Mouse (Mus musculus) lung, adult 2 months (tissue): ENCODE measurements around the gene Fstl3. TPM values are rescaled to one million over a fixed set of nuclear protein-coding genes. Genes with fewer than 3 reads are reported as not detected.

ENCODE experiments used
- DNase-seq: peaks from one replicate; pipeline ENCODE4 v3.0.0; 2022
- H3K4me1 ChIP-seq: fragments of 200-500 bp; 2 replicates; pipeline ENCODE4 v1.6.1; 2011; ENCODE audit warnings: low read length; ENCODE audit not compliant: control insufficient read depth, insufficient read depth
- H3K4me3 ChIP-seq: fragments of 200-500 bp; replicated peaks from 2 replicates; pipeline ENCODE3; 2011; ENCODE audit warnings: low read depth, mild to moderate bottlenecking, control low read depth, low read length; ENCODE audit errors: extremely low read depth
- CTCF ChIP-seq: fragments of 200-500 bp; IDR thresholded peaks from 2 replicates; pipeline ENCODE4 v1.5.1; 2011; ENCODE audit warnings: mild to moderate bottlenecking, low read length, control low read depth; ENCODE audit not compliant: insufficient read depth
- POLR2A ChIP-seq: fragments of 200-500 bp; IDR thresholded peaks from 2 replicates; pipeline ENCODE4 v1.6.1; 2011; ENCODE audit warnings: low read depth, mild to moderate bottlenecking, control low read depth, low read length, borderline replicate concordance; ENCODE audit errors: extremely low read depth
- WGBS: fragments of 180-500 bp; shearing (Covaris S2); methylation state at CpG from one replicate; pipeline ENCODE4 v1.1.7; 2018; 5-methylcytosine and 5-hydroxymethylcytosine counted together
- polyA plus RNA-seq: library from polyadenylated mRNA; depleted of rRNA; stranded (reverse); fragments of >200 nt; gene quantifications from 2 replicates; pipeline ENCODE4 v1.2.3, GENCODE M21; 2012

The Fstl3 gene
- polyA plus RNA-seq, 1 experiment = 65.8 TPM

GRCm38 (mm10) chr10:79772320-79772719 is 4.8 kb upstream of the Fstl3 start:
- 88% methylated on average over 3 of the region's 3 CpGs for WGBS
- Histone ChIP-seq H3K4me1 (peaks cover 2% of the 10 kb centered on the region; the same call in 1 of the 2 replicates), H3K4me3 (no peak overlapping the region)
- TF ChIP-seq CTCF (no peak), POLR2A (no peak)
- no peak for DNase-seq

DNA sequence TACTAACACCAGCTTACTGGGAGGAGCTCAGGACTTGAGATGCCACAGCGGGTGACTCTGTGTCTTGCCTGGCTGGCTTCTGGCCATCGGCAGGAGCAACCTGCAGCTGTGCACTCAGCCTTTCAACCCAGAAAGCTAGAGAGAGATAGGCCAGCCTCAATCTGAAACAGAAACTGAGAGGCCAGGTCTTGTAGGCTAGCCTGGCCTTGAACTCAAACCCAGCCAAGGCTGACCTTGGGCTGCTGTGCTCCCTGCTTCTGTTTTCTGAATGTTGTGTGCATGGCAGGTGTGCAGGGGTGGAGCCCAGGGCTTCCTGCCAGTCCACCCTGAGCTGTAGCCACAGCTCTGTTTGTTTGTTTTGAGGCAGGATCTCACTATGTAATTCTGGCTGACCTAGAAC is 3.9 kb upstream of the Fstl3 start:
- DNase-seq = no peak
- Histone ChIP-seq H3K4me1 (no peaks in the 10 kb centered on the region), H3K4me3 (no peak overlapping the region)
- TF ChIP-seq CTCF (no peak), POLR2A (no peak)
- WGBS = 86% methylated on average over 2 of the region's 2 CpGs

- Histone ChIP-seq H3K4me3 (no peak overlapping the region), H3K4me1 (peaks cover under 1% of the 10 kb centered on the region; the same call in 1 of the 2 replicates)
- TF ChIP-seq POLR2A = no peak
- no peak for TF ChIP-seq CTCF
- DNase-seq = no peak
- WGBS = 58% methylated on average over 5 of the region's 5 CpGs
Observed at GRCm38 (mm10) chr10:79774486-79775279, 2.4 kb upstream of the Fstl3 start.

DNA sequence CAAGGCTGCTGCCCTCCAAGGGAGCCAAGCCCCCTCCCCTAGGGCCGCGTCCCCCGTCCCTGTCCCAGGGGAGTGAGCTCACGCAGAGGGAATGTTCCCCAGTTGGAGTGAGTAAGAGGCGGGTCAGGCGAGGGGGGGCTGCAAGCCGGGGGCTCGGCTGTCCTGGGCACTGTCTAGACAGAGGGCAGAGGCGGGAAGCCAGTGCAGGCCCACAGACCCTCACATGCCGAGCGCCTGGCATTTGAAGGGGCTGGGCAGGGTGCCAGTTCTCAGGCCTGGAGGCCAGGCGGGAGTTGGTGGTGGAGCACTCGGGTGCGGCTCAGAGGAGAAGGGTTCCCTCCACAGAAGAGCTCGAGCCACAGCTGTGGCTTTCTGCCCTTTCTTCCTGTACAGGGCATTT is 934 bp downstream of the Fstl3 start:
- H3K4me1 ChIP-seq = peaks cover 9% of the 10 kb centered on the region
- 12% methylated on average over 15 of the region's 15 CpGs for WGBS
- peak; percentile 52 for DNase-seq
- TF ChIP-seq CTCF (no peak), POLR2A (no peak)
- H3K4me3 ChIP-seq = peak overlapping the region; percentile 35

DNA sequence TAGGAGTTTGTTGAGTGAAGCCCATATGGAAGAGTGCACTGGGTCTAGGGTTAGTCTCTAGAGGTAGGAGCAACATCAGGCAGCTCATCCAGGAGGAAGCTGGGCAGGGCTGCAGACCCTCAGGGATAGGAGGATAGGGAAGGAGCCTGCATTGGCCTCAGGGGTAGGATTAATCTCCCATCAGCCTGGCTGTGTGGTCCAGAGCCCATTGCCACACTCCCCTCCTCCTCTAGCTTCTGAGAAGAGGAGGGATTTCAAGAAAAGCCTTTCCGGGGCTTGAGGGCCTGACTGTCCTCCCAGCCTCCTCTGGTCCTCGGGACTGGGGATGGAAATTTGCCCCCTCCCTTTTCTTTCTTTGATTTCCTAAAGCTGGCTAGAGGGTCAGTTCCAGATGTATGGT is 2.1 kb downstream of the Fstl3 start:
- 26% methylated on average over 2 of the region's 2 CpGs for WGBS
- Histone ChIP-seq H3K4me3 (no peak overlapping the region), H3K4me1 (peaks cover 9% of the 10 kb centered on the region)
- no peak for TF ChIP-seq POLR2A
- no peak for TF ChIP-seq CTCF
- no peak for DNase-seq

GRCm38 (mm10) chr10:79779784-79780663 is 3.0 kb downstream of the Fstl3 start:
- 2% methylated on average over 52 of the region's 55 CpGs for WGBS
- H3K4me3 ChIP-seq = peak overlapping the region; percentile 66
- H3K4me1 ChIP-seq = peaks cover 9% of the 10 kb centered on the region
- TF ChIP-seq POLR2A (peak; percentile 27; the same call in 1 of the 2 replicates), CTCF (peak; percentile 65)
- DNase-seq = peak; percentile 99

DNA sequence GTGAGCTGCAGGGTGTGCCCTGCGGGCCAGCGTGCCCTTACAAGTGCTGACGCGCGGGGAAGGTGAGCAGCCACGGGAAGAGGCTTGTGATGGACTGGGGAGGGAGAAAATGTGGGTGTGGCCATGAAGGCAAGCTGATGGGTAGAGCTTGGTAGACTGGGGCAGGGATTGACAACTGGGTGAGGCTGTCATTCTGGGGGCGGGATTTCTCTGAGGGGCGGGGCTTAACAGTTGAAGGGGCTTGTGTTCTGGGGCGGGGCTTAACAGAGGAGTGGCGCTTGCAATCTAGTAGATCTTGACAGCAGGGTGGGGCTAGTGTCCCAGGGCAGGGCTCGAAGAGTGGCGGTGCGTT is 3.6 kb downstream of the Fstl3 start:
- WGBS = 1% methylated on average over 13 of the region's 13 CpGs
- TF ChIP-seq CTCF (no peak), POLR2A (peak; percentile 45; the same call in 1 of the 2 replicates)
- DNase-seq = no peak
- Histone ChIP-seq H3K4me3 (peak overlapping the region; percentile 66), H3K4me1 (peaks cover 9% of the 10 kb centered on the region)

GRCm38 (mm10) chr10:79781139-79781538 is 4.1 kb downstream of the Fstl3 start:
- 28% methylated on average over 21 of the region's 21 CpGs for WGBS
- no peak for DNase-seq
- peak overlapping the region; percentile 22 for H3K4me3 ChIP-seq
- no peak for TF ChIP-seq POLR2A
- no peak for TF ChIP-seq CTCF
- peaks cover 9% of the 10 kb centered on the region for H3K4me1 ChIP-seq

DNA sequence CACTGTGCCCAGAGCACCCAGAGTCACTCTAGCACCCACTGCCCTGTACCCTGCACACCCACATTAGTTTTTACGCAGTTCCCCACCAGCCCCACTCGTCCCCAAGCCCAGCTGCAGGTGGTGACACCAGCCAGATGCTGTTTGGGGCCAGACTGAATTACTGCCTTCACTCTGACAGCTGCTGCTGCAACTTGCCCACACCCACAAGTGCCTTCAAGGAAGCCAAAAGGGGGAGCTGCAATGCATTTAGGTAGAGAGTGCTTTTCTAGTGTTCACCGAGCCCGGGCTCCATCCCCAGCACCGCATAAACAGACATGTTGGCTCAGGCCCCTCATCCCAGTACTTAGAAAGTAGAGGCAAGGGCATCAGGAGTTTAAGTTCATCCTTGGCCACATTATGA is 4.9 kb downstream of the Fstl3 start:
- DNase-seq = no peak
- peaks cover 9% of the 10 kb centered on the region for H3K4me1 ChIP-seq
- TF ChIP-seq POLR2A (no peak), CTCF (no peak)
- WGBS = 67% methylated on average over 5 of the region's 5 CpGs
- H3K4me3 ChIP-seq = no peak overlapping the region

- no peak for DNase-seq
- peaks cover 9% of the 10 kb centered on the region for H3K4me1 ChIP-seq
- no peak overlapping the region for H3K4me3 ChIP-seq
- 55% methylated on average over 7 of the region's 7 CpGs for whole genome bisulfite sequencing
- TF ChIP-seq CTCF = peak; percentile 32
- no peak for TF ChIP-seq POLR2A
Observed at GRCm38 (mm10) chr10:79783050-79783449, 6.0 kb downstream of the Fstl3 start.
